Mouse (Mus musculus) heart, adult 2 months (tissue): ENCODE results near the gene Plcl1.

Experiments used
- CTCF ChIP-seq: fragments of 200-600 bp; IDR thresholded peaks from 2 replicates; pipeline ENCODE4 v1.8.1; 2022; ENCODE audit warnings: antibody characterized with exemption, mild to moderate bottlenecking, moderate library complexity
- POLR2A ChIP-seq: fragments of 200-500 bp; IDR thresholded peaks from 2 replicates; pipeline ENCODE4 v1.6.1; 2011; ENCODE audit warnings: mild to moderate bottlenecking, low read depth, low read length, control low read depth; ENCODE audit not compliant: insufficient read depth

GRCm38 (mm10) chr1:55700726-55701125, 295.0 kb downstream of the Plcl1 start:
- TF ChIP-seq POLR2A (no peak), CTCF (no peak)
